Mouse (Mus musculus): Measurements from ENCODE around the gene Mfsd7a. TPM values are rescaled to one million over a fixed set of nuclear protein-coding genes. Genes with fewer than 3 reads are reported as not detected.

Mfsd7a gene
- total RNA-seq, 2 experiments from 2014 or later: 2.3 to 2.4 TPM

DNA sequence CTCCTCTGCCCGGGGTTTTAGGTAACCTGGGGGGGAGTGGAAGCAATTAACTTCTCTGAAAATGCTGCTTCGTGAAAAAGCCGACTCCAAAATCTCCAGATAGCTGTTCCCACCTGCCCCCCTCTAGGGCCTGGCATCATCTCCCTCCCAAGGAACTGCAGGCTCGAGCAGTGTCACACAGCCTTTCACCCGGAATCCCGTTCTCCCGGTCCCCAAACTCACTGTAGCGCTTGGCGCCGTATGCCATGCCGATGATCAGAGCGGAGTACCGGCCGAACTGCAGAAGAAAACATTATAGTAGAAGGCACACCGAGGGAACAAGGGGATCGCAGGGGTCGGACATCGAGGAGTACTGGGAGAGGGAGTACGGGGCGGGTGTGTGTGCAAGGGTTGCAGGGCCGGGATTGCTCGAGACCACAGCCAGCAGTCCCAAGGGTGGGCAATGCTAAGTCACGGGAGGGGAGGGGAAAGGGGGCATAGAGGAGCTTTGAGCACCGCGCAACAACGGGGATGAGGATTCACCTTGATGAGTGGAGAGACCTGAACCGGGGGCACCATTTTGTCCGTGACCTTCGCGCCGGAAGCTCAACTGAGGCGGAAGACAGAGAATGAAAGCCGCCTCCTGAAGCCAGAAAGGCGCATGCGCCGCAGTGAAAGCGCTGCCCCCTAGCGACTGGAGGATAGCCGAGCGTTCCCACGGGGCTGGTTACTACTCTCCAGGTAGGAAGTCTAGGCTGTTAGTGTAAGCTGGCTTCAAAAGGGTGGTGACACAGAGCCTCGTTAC lies 14.7 kb downstream of the Mfsd7a start, which contains the start of gene Atp5k:
Gene Atp5k (minus strand): TSS at position 645 of the 784 bp plus-strand sequence.
- peak; percentile 89 to 92 for DNase-seq (ENCODE audit: low spot score in 2 of 2)

- no peak for DNase-seq (ENCODE audit: low spot score in 2 of 2)
These were observed 17.5 kb downstream of the Mfsd7a start for GRCm38 (mm10) chr5:108431196-108431595.

- DNase-seq (ENCODE audit: low spot score in 2 of 2): no peak
These were observed 21.5 kb downstream of the Mfsd7a start for GRCm38 (mm10) chr5:108427186-108427585.

DNA sequence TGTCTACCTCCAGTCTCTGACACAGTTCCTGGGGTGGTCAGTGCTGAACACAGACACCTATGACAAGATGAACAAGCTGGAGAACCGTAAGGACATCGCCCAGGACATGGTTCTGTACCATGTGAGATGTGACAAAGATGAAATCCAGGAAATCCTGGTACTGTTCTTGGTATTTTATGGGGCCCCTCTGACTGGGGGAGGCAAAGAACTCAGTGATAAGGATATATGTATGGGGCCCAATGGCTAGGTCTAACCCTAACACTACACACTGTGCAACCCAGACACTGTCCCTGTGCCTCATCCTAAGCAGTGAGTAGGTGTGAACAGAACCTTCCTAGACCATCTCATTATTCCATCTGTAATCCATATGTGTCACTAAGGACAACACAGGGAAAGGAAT lies 25.3 kb downstream of the Mfsd7a start:
- DNase-seq (ENCODE audit: low spot score in 2 of 2): no peak

DNA sequence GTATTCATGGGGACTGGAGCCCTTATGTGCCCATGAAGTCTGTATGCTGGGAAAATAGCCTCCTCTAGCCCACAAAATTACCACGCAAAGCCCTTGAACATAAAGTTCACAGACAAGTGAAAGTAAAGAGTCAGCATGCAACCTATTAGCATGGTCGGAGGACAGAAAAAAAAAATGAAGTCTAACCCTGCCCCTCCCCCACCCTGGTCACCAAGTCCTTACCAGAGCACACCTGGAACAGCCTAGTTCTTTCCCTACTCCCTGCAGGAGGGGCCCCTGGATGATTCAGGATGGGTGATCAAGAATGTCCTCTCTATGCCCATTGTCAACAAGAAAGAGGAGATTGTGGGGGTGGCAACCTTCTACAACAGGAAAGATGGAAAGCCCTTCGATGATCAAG lies 25.9 kb downstream of the Mfsd7a start:
- DNase-seq (ENCODE audit: low spot score in 2 of 2): no peak

- DNase-seq (ENCODE audit: low spot score in 2 of 2): no peak
These were observed 34.0 kb downstream of the Mfsd7a start for GRCm38 (mm10) chr5:108414711-108415110.

DNA sequence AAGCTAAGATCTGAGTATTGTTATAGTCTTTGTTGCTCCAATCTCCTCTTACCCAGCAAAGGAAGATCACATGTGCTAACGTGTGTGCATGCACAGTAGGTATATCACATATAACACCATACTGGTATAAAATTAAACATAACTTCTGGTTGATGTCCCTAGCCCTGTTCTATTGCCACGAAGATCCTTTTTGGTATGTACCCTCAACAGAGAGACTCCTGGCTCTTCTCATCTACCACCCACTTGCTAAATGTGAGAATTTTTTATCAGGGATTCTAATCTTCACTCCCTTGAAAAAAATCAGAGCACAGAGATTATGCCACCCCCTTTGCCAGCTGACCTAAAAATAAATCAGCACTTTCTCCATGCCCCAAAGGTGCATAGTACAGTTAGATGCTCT lies 41.7 kb downstream of the Mfsd7a start:
- DNase-seq (ENCODE audit: low spot score in 2 of 2): no peak

- DNase-seq (ENCODE audit: low spot score in 2 of 2): no peak
These were observed 43.2 kb downstream of the Mfsd7a start for GRCm38 (mm10) chr5:108405460-108405859.

GRCm38 (mm10) chr5:108403453-108403852 lies 45.2 kb downstream of the Mfsd7a start:
- no peak for DNase-seq (ENCODE audit: low spot score in 2 of 2)

Other genes with a start within 250 kb of the Mfsd7a start
- 10 to 100 TPM; 38.8 to 39.8 TPM for gene Dr1, start 180.0 kb downstream of the Mfsd7a start, total RNA-seq (2021)
- 1 to 10 TPM; 9.2 to 9.8 TPM for gene Pigg, start 136.3 kb downstream of the Mfsd7a start, total RNA-seq (2021)
- gene Gm42517, start 81.0 kb downstream of the Mfsd7a start, total RNA-seq (2021): under 1 TPM; 0.53 to 0.76 TPM
- not detected for gene Pde6b, start 60.5 kb downstream of the Mfsd7a start, total RNA-seq (2021)
- 100 to 1,000 TPM; 291 to 308 TPM for gene Atp5k, start 14.4 kb downstream of the Mfsd7a start, total RNA-seq (2021)
- gene Pcgf3, start 12.3 kb upstream of the Mfsd7a start, total RNA-seq (2021): 10 to 100 TPM; 57.1 to 57.6 TPM
- 10 to 100 TPM in 1 of 2 experiments, 1 to 10 TPM in 1; 8.7 to 13.1 TPM for gene Cplx1, start 101.1 kb upstream of the Mfsd7a start, total RNA-seq (2021)
- 10 to 100 TPM; 88.6 to 95.3 TPM for gene Gak, start 180.9 kb upstream of the Mfsd7a start, total RNA-seq (2021)
- 10 to 100 TPM; 28.0 to 30.1 TPM for gene Tmem175, start 180.9 kb upstream of the Mfsd7a start, total RNA-seq (2021)
- 10 to 100 TPM; 17.7 to 17.8 TPM for gene Idua, start 211.4 kb upstream of the Mfsd7a start, total RNA-seq (2021)
- gene Dgkq, start 220.8 kb upstream of the Mfsd7a start, total RNA-seq (2021): 10 to 100 TPM; 26.2 to 29.4 TPM
- gene Slc26a1, start 226.7 kb upstream of the Mfsd7a start, total RNA-seq (2021): 1 to 10 TPM; 3.2 to 8.1 TPM
- gene Fgfrl1, start 243.5 kb upstream of the Mfsd7a start, total RNA-seq (2021): 10 to 100 TPM; 42.7 to 49.6 TPM

All from adrenal gland, postnatal 4 days (tissue).